Mouse (Mus musculus) left cerebral cortex, postnatal 4 days (tissue): Measurements from ENCODE around the gene Incenp. TPM values are rescaled to one million over a fixed set of nuclear protein-coding genes. Genes with fewer than 3 reads are reported as not detected.
"Not testable (repeated sequence)": the region's sequence is repeated elsewhere in the genome, so short reads cannot be mapped to it uniquely, and the experiment has no call there.

ENCODE experiments used
- DNase-seq: peaks from one replicate; pipeline ENCODE4 v3.0.0-alpha.2; 2022
- intact Hi-C: fragments of 180-260 bp; cut with DNase I; formaldehyde crosslinking; loops from one replicate; pipeline ENCODE4 v1.15.1; 2025
- total RNA-seq, 2 experiments: library from RNA; stranded (reverse); gene quantifications; 2 replicates each; pipeline ENCODE4 v1.2.3; 2021

Gene Incenp
- total RNA-seq, result 10 to 100 TPM; 27.2 to 30.8 TPM

DNA sequence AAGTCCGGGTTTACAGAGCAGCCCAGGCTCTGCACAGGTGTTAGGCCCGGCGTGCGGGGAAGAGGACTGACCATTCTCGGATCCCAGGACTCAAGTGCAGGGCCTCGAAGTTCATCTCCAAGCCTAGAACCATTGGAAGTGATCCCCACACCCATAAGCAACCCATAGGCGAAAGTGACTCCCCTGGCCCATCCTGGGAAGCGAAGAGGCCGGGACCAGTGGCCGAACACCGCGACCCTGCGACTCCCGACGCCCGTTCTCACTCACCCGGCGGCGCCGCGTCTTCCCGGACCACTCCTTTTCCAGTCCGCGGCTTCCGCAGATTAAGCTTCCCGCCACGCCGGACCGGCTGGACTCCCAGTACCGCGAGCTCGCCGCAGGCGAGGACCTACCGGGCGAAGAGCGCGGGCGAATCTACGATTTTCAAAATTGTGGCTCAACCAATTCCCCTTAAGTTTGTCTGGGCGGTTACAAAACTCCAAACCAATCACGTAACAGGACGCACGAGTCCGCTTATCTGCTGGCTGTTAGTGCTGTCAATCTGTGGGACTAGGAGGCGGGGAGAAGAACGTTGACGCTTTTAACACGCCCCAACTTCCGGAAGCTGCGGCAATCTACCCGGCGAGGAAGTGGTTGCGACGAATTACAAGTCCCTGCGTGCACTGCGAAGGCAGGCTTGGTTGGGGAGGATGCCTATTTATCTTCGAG is at the start of gene Incenp:
TSS of gene Incenp (minus strand) at position 480 of the 708 bp plus-strand sequence.
- intact Hi-C loops, result no loop called here

DNA sequence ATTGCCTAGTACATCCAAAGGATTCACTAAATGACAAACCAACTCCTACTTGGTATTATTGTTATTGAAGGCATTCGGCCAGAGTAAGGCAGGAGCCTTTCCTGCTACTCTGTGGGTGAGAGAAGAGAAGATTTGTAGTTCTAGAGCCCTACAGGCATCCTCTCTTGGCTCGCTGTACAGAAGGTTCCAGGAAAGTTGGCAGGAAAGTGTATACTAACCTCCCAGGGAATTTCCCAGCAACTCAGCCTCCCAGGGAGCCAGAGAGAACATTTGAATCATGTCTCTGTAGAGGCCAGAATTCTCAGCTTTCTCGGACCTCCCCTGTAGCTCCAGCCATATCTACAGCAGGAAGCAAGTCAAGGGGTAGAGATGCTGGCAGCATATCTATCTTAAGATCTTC is 47.6 kb upstream of the Incenp start:
- intact Hi-C loops, result no loop called here
- no peak for DNase-seq

More for the DNA sequence above, at the start of gene Incenp:
- peak; percentile 92 for DNase-seq

DNA sequence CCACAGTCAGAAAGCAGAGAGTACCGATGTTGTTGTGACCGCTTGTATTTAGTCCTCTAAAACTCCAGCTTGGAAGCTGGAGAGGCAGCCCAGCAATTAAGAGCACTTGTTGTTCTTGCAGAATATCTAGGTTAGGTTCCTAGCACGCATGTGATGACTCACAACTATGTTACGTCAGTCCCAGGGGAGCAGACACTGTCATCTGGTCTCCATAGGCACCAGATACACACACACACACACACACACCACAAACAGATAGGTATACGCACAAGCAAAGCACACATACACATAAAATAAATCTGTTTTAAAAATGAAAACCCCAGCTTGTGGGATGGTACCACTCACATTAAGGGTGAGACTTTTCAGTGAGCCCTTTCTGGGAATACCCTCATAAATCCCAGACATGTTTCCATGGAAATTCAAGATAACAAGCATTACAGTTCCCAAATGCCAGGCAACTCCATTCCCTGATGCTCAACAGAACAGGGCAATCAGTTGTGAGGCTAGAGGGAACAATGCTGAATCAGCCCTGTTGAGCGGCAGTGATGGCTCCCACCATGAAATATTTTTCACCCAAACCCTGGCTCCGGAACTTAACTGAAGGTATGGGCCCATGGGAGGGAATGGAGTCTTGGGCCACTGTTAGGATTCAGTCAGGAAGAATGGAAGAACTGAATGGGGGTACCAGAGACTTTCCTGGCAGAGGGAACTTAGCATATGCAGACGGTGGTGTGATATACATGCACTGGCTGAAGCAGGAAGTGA is 46.6 kb upstream of the Incenp start:
- no peak for DNase-seq
- intact Hi-C loops, result no loop called here

DNA sequence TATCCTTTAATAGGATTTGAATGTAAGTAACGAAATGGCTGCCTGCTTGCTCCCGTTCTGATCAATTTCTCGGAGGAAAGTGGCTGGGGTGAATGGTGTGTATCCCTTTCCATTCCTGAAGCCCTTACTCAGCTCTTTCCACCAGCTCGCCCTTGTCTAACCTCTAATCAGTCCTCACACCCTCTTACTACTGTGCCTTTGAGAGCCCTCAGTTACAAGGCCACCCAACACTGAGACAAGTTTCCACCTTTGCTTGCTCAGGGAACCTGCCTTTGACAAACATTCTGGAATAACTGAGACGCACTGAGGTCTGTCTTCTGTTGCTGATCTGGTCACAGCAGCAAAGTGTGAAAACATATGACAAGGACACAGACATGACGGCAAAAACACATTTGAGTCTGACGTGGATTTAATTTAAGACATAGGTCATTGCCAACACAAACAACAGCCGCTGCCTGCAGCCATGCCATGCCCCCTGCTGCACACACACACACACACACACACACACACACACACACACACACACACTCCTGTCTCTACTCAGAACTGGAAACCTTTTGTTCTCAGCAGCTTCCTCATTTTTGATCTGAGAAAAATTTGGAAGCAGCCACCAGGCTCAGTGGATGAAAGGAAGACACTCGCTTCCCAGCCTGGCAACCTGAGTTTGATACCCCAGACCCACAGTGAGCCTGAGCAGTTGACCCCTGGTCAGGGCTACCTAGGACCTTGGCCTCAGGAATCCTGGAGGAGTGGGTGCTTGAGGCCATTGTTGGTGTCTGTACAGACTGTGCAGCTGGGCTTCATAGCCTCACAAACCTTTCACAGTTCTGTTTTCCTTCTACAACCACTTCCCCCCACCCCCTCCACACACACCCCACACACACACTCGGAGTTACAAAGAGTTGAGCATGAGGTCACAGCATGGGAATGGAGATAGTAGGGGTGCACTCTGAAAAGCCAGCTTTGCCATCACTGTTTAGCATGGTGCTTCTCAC is 43.5 kb upstream of the Incenp start:
- no peak for DNase-seq
- intact Hi-C loops, result no loop called here

DNA sequence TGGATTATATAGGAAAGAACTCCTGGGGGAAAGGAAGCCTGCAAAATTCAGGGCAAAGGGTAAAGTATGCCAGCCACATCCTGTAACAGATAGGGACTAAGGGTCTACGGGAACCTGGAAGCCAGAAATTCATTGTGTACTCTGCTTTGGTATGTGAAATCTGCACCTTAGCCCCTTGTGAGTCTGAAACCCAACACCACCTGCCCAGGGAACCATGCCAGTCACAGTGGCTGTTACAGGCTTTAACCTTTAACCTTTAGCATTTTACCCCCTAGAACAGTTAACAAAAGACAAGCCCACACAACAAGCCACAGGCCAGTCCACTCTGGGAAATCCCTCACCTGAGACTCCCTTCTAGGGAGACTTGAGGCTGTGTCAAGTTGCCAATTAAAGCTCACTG is 42.5 kb upstream of the Incenp start:
- intact Hi-C loops, result no loop called here
- DNase-seq, result no peak

DNA sequence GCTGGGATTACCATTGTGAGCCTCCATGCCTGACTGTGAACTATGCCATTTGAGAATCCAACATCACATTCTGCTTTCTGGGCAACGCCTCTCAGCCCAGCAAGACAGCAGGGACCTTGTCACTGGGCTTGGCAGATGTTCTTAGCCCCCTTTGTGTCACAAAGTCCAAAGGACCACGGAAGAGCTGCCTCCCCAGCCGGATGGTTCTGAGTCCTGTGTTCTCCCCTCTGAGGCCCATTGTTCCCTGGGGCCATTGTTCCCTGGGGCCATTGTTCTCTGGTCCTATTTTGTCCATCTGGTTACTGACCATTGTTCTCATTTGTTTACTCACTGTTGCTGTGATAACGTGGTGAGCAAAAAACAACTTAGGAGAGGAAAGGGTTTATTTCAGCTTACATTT is 41.6 kb upstream of the Incenp start:
- intact Hi-C loops, result no loop called here
- DNase-seq, result no peak

DNA sequence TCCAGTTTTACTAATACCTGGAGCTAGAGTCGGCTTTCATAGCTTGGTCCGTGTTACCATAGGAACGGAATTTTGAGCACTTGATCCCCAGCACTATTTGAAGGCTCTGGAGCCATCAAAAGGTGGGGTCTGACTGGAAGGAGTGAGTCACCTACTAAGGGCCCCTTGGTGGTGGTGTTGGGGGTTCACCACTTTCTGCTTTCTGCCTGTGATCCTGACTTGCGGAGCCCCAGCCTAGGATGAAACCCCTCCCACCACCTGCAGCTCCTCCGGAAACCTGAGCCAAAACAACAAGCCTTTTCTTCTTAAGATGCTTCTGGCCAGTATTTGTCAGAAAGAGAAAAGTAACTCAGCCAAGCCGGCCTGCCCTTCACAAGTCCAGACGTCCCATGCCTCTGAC is 40.5 kb upstream of the Incenp start:
- intact Hi-C loops, result no loop called here
- no peak for DNase-seq

DNA sequence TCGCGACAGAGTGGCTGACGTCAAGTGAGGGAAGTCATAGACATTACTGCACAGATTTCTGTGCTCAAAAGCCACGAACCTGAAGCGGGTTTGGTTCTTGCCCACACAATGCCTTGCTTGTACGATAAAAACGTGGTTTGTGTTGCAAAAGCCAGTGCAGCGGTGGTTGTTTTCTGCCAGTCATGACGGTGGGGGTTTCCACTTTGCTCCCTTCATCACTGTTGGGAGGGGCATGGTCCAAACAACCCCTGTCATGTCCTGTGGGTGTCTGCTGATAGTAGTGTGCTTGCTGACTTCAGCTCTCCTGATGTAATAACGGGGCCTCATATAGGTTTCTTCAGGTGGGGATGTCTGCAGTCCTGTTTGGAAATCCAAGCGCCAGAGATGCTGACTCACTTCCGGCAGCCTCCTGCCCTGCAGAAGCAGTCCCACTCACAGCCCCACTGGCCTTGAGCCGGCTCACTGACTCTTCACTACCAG is 39.5 kb upstream of the Incenp start:
- intact Hi-C loops, result no loop called here
- DNase-seq, result no peak

DNA sequence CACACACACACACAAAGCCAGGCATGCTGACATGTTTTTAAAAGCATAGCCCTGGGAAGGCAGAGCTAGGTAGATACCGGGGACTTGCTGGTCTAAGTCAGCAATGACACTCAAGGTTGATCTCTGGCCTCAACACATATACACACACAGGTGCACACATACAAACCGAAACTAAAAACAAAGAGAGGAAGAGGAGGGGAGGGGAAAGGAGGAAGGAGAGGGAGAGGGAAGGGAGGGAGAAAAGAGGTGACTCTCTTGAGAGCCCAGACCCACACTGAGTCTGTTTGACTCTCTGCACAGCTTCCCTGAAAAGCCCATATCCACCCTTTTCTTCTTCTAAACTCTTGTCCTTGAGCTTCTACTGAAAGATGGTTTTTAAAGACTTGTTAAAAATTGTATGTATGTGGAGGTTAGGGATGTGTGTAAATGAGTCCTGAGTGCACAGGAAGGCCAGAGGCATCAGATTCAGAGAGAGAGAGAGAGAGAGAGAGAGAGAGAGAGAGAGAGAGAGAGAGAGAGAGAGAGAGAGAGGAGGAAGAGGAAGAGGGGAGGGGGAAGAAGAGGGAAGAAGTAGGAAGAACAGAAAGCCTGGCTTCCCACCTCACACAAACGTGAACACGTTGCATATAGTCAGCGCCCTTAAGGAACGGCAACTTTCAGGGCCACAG is 38.9 kb upstream of the Incenp start:
- intact Hi-C loops, result no loop called here
- DNase-seq, result no peak

DNA sequence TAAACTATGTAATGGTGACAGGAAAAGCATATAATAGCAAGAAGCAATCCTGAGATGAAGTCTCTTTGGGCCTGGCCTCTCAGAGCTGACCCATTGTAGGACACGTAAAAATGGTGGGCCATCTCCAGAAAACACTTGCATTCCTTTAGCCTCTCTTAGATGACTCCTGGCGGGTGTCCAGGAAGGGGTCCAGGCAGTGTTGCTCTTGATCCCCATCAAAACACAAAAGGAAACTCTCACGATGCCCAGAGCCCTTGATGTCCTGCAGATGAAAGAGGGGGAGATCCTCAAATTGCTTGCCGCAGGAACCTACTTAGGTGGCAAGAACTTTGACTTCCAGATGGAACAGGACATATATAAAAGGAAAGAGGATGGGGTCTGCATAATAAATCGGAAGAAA is 38.1 kb upstream of the Incenp start:
- intact Hi-C loops, result no loop called here

DNA sequence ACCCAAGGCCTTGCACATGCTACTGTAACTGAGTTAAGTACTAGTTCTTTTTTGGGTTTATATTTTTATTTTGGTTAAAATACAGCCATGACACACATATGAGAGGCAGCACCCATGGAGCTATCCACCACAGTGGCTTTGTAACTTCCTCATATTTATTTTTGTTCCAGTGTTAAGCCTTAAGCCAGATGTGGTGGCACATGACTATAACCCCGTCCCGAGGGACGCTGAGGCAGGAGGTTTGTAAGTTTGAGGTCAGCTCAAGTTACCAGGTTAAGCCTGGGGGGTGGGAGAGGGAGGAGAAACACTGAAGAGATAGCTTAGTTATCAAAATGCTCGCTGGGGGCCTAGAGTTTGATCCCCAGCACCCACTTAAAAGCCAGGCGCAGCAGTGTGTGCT is 37.2 kb upstream of the Incenp start:
- DNase-seq, result no peak
- intact Hi-C loops, result no loop called here

More for the DNA sequence above, 38.1 kb upstream of the Incenp start:
- no peak for DNase-seq

DNA sequence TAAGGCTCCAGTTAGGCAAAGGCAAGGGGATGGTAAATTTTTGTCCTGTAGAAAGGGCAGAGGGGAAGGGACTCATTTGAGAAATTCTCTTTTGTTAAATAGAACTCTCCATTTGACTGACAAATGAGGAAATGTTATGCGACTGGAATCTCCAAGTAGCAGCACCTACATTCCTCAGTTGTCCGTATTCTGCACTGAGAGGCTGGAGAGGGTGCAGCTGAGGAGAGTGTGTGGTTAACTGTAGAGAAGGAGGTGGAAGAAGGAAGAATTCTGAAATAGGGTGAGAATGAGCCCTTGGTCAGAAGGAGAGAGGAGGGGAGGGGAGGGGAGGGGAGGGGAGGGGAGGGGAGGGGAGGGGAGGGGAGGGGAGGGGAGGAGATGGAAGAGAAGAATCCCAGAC is 34.6 kb upstream of the Incenp start:
- intact Hi-C loops, result no loop called here
- DNase-seq, result no peak

DNA sequence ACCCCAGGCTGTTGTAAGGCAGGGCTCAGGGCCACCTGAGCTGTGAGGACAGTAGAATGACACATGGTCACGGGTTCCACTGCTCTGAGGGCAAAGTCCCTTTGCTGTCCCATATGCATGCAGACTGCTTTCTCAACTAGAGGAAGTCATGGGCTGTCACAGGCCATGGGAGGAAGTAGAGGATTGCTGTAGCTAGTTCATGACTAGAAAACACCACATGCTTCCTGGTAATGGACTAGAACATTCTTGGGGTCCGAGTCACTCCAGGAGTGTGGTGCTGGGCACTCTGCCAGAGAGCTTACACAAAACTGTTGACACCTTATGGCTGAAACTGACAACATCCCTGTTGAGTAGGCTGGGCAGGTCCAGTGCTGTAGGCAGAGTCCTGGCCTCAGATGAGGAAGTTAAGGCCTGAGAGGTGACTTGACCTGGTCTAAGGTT is 31.8 kb upstream of the Incenp start:
- DNase-seq, intact Hi-C loops: not testable (repeated sequence)

DNA sequence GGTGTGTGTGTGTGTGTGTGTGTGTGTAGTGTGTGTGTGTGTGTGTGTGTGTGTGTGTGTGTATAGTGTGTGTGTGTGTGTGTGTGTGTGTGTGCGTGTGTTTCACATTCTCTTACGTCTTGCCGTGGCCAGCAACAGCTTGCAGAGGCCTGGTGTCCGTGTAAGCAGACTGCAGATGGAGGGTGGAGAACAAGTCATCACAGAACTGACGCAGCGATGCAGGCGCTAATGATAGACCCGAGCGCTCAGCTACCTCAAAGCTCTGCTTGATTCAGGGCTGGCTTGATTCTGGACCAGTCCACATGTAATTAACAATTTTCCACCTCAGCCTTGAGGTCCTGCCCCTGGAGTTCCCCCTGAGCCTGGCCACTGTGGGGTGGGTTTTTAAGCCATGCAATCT is 28.7 kb upstream of the Incenp start:
- no peak for DNase-seq
- intact Hi-C loops, result no loop called here

DNA sequence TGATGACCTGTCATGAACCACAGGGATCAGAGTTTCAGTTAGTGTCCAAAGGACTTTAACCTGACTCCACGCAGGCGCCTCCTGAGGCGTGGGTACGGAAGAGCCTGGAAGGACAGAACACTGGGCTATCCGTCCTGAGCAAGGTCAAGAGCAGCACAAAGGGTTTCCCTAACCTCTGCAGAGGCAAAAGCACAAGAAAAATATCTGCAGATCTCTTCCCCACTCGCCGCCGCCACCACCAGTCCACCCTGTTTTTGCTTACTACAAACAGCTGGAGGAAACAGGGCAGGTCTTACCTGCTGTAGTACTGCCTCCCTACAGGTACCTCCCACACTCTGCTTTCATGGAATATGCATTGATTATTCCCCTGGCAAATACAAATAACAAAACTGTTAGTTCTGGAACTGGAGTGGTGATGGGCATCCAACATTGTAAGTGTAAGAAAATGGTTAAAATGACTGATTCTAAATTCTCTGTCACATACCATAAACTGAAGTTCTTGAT is 25.5 kb upstream of the Incenp start:
- intact Hi-C loops, result loop anchor here (5.0 kb wide), 1 partner anchor 107 kb away; no protein-coding TSS in a partner anchor
- no peak for DNase-seq

DNA sequence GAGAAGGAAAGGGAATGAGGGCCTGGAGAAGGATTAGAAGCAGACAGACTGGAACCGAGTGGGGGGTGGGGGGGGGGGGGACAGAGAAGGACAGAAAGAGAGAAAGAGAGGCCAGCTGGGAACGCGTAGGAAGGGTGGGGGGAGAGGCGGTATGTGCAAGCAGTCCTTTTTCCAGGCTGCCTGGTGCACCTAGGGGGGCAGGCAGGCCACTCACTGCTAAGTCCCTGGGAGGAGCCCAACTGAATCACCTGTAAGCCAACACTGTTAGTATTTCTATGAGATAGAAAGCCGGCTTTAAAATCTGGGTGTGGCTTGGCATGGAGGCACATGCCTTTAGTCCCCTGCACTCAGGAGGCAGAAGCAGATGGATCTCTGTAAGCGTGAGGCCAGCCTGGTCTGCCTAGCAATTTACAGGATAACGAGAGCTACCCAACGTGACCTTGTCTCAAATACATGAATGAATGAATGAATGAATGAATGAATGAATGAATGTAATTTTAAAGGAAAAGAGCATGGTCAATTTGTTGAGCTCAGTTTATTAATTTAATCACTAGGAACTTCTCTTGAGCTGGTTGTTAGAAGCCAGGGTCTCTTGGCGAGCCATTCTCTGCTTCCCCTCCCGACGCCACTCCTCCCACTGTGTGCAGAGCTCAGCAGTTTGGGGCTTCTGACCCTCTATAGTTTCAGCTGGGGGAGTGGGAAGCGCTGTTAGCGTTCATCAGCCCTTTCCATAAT is 24.9 kb upstream of the Incenp start:
- intact Hi-C loops, result loop anchor here (5.0 kb wide), 1 partner anchor 108 kb away; no protein-coding TSS in a partner anchor
- DNase-seq, result no peak

DNA sequence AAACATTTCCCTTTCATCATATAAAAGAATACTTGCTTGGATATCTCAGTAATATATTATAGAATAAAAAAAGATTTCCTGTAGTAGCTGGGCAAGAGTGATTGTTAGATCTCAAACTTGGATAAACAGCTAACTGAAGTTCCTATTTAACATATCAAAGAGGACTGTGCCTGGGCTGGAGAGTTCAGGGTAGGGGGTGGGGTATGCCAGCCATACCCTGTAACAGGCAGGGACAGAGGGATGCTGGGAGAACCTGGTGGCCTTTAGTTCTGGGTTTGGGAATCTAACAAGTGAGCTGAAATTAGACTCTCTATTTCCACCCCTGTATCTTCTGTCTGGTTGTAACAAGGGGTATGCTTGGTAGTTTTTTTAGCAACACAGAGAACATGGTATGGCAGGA is 23.7 kb upstream of the Incenp start:
- intact Hi-C loops, result loop anchor here (5.0 kb wide), 1 partner anchor 109 kb away; no protein-coding TSS in a partner anchor
- no peak for DNase-seq

DNA sequence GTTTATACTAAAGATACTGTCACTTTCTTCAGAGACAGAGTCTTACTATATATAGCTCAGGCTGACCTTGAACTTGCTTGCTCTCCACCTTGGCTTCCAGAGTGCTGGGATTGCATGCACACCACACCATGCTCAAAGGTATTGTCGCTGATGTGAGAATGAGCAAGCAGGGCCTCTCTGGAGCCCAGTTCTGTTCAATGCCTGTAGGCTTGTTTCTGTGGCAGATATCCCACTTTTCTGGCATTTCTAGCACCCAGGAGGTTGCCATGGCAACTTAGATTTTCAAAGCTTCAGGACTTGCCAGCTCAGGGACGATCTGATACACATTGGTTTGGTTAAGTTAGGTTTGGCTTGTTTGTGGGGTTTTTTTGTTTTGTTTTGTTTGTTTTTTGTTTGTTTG is 22.9 kb upstream of the Incenp start:
- DNase-seq, result peak; percentile 29
- intact Hi-C loops, result loop anchor here (5.0 kb wide), 1 partner anchor 110 kb away; no protein-coding TSS in a partner anchor
